Mouse (Mus musculus) heart, adult 2 months (tissue): ENCODE measurements around the gene Gm6583. TPM values are rescaled to one million over a fixed set of nuclear protein-coding genes. Genes with fewer than 3 reads are reported as not detected.

ENCODE experiments used
- DNase-seq, 2 experiments: peaks; one replicate each; pipeline ENCODE4 v3.0.0; 2021
- H3K27ac ChIP-seq: fragments of 200-600 bp; 2 replicates; pipeline ENCODE4 v1.8.1; 2022
- H3K27me3 ChIP-seq: fragments of 200-500 bp; 2 replicates; pipeline ENCODE4 v1.6.1; 2012; ENCODE audit warnings: mild to moderate bottlenecking, low read length, inconsistent platforms, mixed read lengths; ENCODE audit not compliant: control insufficient read depth, insufficient read depth
- H3K36me3 ChIP-seq: fragments of 200-500 bp; 2 replicates; pipeline ENCODE4 v1.6.1; 2012; ENCODE audit warnings: low read length, inconsistent platforms; ENCODE audit not compliant: control insufficient read depth, insufficient read depth
- H3K4me1 ChIP-seq: fragments of 200-500 bp; 2 replicates; pipeline ENCODE4 v1.6.1; 2011; ENCODE audit warnings: low read length; ENCODE audit not compliant: control insufficient read depth, insufficient read depth
- H3K4me3 ChIP-seq: fragments of 200-600 bp; 2 replicates; pipeline ENCODE4 v1.8.1; 2022
- H3K79me2 ChIP-seq: fragments of 200-500 bp; replicated peaks from 2 replicates; pipeline ENCODE4 v1.6.1; 2012; ENCODE audit warnings: mild to moderate bottlenecking, inconsistent platforms, low read length, moderate library complexity, mixed read lengths; ENCODE audit not compliant: control insufficient read depth, insufficient read depth
- H3K9ac ChIP-seq: fragments of 200-500 bp; 2 replicates; pipeline ENCODE4 v1.6.1; 2012; ENCODE audit warnings: low read depth, mild to moderate bottlenecking, control low read depth, inconsistent platforms, low read length, mixed read lengths
- CTCF ChIP-seq: fragments of 200-600 bp; IDR thresholded peaks from 2 replicates; pipeline ENCODE4 v1.8.1; 2022; ENCODE audit warnings: antibody characterized with exemption, mild to moderate bottlenecking, moderate library complexity
- EP300 ChIP-seq: fragments of 200-500 bp; IDR thresholded peaks from 2 replicates; pipeline ENCODE4 v1.6.1; 2011; ENCODE audit warnings: low read depth, low read length, control low read depth; ENCODE audit not compliant: insufficient read depth
- POLR2A ChIP-seq: fragments of 200-500 bp; IDR thresholded peaks from 2 replicates; pipeline ENCODE4 v1.6.1; 2011; ENCODE audit warnings: mild to moderate bottlenecking, low read depth, low read length, control low read depth; ENCODE audit not compliant: insufficient read depth
- WGBS: fragments of 180-500 bp; shearing (Covaris S2); methylation state at CpG from one replicate; pipeline ENCODE4 v1.1.7; 2018; 5-methylcytosine and 5-hydroxymethylcytosine counted together
- intact Hi-C: fragments of 180-260 bp; cut with DNase I; formaldehyde crosslinking; loops from one replicate; pipeline ENCODE4 v1.15.1; 2025
- polyA plus RNA-seq: library from polyadenylated mRNA; depleted of rRNA; stranded (reverse); fragments of >200 nt; gene quantifications from 2 replicates; pipeline ENCODE4 v1.2.3, GENCODE M21; 2012
- total RNA-seq, 2 experiments: library from RNA; stranded (reverse); gene quantifications; 2 replicates each; pipeline ENCODE4 v1.2.3; 2021

Gene Gm6583
- total and polyA plus RNA-seq, 3 experiments, result 0.04 to 0.10 TPM; not detected in 1

GRCm38 (mm10) chr5:112393741-112394414 lies 38.0 kb upstream of the Gm6583 start:
- peaks cover 15% of the 10 kb centered on the region for H3K27me3 ChIP-seq
- WGBS, result 11% methylated on average over 18 of the region's 18 CpGs
- H3K9ac ChIP-seq, result no peak overlapping the region
- intact Hi-C loops, result no loop called here
- no peak for DNase-seq
- no peak for TF ChIP-seq CTCF
- no peak for TF ChIP-seq POLR2A
- no peak for TF ChIP-seq EP300
- no peaks in the 10 kb centered on the region for H3K36me3 ChIP-seq
- H3K27ac ChIP-seq, result no peak overlapping the region
- H3K79me2 ChIP-seq, result no peaks in the 10 kb centered on the region
- no peak overlapping the region for H3K4me3 ChIP-seq
- H3K4me1 ChIP-seq, result no peaks in the 10 kb centered on the region

- Histone ChIP-seq H3K4me1 (no peaks in the 10 kb centered on the region), H3K9ac (no peak overlapping the region), H3K27me3 (peaks cover 15% of the 10 kb centered on the region), H3K79me2 (no peaks in the 10 kb centered on the region), H3K4me3 (no peak overlapping the region), H3K27ac (no peak overlapping the region), H3K36me3 (no peaks in the 10 kb centered on the region)
- WGBS, result 54% methylated on average over 27 of the region's 27 CpGs
- DNase-seq, result no peak
- intact Hi-C loops, result no loop called here
- TF ChIP-seq EP300 (no peak), CTCF (no peak), POLR2A (no peak)
Observed at GRCm38 (mm10) chr5:112391676-112392323, 36.0 kb upstream of the Gm6583 start.

- H3K4me3 ChIP-seq, result no peak overlapping the region
- 39% methylated on average over 16 of the region's 16 CpGs for WGBS
- no peak for DNase-seq
- H3K36me3 ChIP-seq, result no peaks in the 10 kb centered on the region
- H3K9ac ChIP-seq, result no peak overlapping the region
- no peaks in the 10 kb centered on the region for H3K4me1 ChIP-seq
- intact Hi-C loops, result no loop called here
- H3K27me3 ChIP-seq, result peaks cover 15% of the 10 kb centered on the region
- no peak for TF ChIP-seq CTCF
- TF ChIP-seq EP300, result no peak
- TF ChIP-seq POLR2A, result no peak
- H3K79me2 ChIP-seq, result no peaks in the 10 kb centered on the region
- H3K27ac ChIP-seq, result no peak overlapping the region
Observed at GRCm38 (mm10) chr5:112391002-112391401, 35.2 kb upstream of the Gm6583 start.

GRCm38 (mm10) chr5:112389352-112389751 lies 33.5 kb upstream of the Gm6583 start:
- Histone ChIP-seq H3K36me3 (no peaks in the 10 kb centered on the region), H3K9ac (no peak overlapping the region), H3K4me3 (no peak overlapping the region), H3K27me3 (peaks cover 10% of the 10 kb centered on the region), H3K4me1 (no peaks in the 10 kb centered on the region), H3K79me2 (no peaks in the 10 kb centered on the region), H3K27ac (no peak overlapping the region)
- no peak for DNase-seq
- intact Hi-C loops, result no loop called here
- WGBS, result 80% methylated on average over 9 of the region's 9 CpGs
- TF ChIP-seq CTCF (no peak), EP300 (no peak), POLR2A (no peak)

GRCm38 (mm10) chr5:112385973-112386372 lies 30.1 kb upstream of the Gm6583 start:
- H3K79me2 ChIP-seq, result no peaks in the 10 kb centered on the region
- no peak for DNase-seq
- H3K27me3 ChIP-seq, result peaks cover 2% of the 10 kb centered on the region; the same call in 1 of the 2 replicates
- WGBS, result 68% methylated on average over 2 of the region's 2 CpGs
- TF ChIP-seq POLR2A (no peak), EP300 (no peak), CTCF (no peak)
- H3K9ac ChIP-seq, result no peak overlapping the region
- H3K4me1 ChIP-seq, result peaks cover 2% of the 10 kb centered on the region; the same call in 1 of the 2 replicates
- no peak overlapping the region for H3K27ac ChIP-seq
- intact Hi-C loops, result no loop called here
- no peak overlapping the region for H3K4me3 ChIP-seq
- H3K36me3 ChIP-seq, result no peaks in the 10 kb centered on the region

GRCm38 (mm10) chr5:112384805-112385472 lies 29.1 kb upstream of the Gm6583 start:
- Histone ChIP-seq H3K4me1 (peaks cover 2% of the 10 kb centered on the region; the same call in 1 of the 2 replicates), H3K36me3 (no peaks in the 10 kb centered on the region), H3K4me3 (no peak overlapping the region), H3K27me3 (no peaks in the 10 kb centered on the region), H3K27ac (no peak overlapping the region), H3K79me2 (no peaks in the 10 kb centered on the region), H3K9ac (no peak overlapping the region)
- DNase-seq, result no peak
- intact Hi-C loops, result no loop called here
- 89% methylated on average over 13 of the region's 13 CpGs for WGBS
- TF ChIP-seq POLR2A (no peak), CTCF (no peak), EP300 (no peak)
